Mouse (Mus musculus) C2C12 (cell line): ENCODE results near the gene Gm20388. TPM values are rescaled to one million over a fixed set of nuclear protein-coding genes. Genes with fewer than 3 reads are reported as not detected.

Experiments
- H3K27me3 ChIP-seq: one replicate; pipeline ENCODE4 v1.6.1; 2011; ENCODE audit not compliant: control insufficient read depth, insufficient read depth, insufficient read length
- H3K36me3 ChIP-seq: one replicate; pipeline ENCODE4 v1.6.1; 2011; ENCODE audit not compliant: control insufficient read depth, insufficient read depth
- H3K4me3 ChIP-seq: one replicate; pipeline ENCODE4 v1.5.1; 2011; ENCODE audit warnings: mild to moderate bottlenecking, control low read depth; ENCODE audit not compliant: poor library complexity, insufficient read depth, severe bottlenecking
- H3K79me2 ChIP-seq: one replicate; pipeline ENCODE4 v1.6.1; 2011; ENCODE audit not compliant: control insufficient read depth, insufficient read depth
- H3K79me3 ChIP-seq: one replicate; pipeline ENCODE4 v1.6.1; 2011; ENCODE audit warnings: low read depth, control low read depth
- H3ac ChIP-seq: one replicate; pipeline ENCODE3; 2011; ENCODE audit warnings: low read depth; ENCODE audit not compliant: control insufficient read depth, insufficient read length
- CEBPB ChIP-seq: IDR thresholded peaks from one replicate; pipeline ENCODE4 v1.6.1; 2011; ENCODE audit warnings: low read depth, mild to moderate bottlenecking, control low read depth, moderate library complexity
- CTCF ChIP-seq: IDR thresholded peaks from one replicate; pipeline ENCODE4 v1.5.1; 2011; ENCODE audit not compliant: control insufficient read depth, insufficient read depth, insufficient read length
- FOSL1 ChIP-seq: IDR thresholded peaks from one replicate; pipeline ENCODE4 v1.8.0; 2011; ENCODE audit warnings: mild to moderate bottlenecking, low read length; ENCODE audit not compliant: poor library complexity, insufficient read depth, severe bottlenecking
- MAX ChIP-seq: IDR thresholded peaks from one replicate; pipeline ENCODE4 v1.6.1; 2011; ENCODE audit warnings: mild to moderate bottlenecking, control low read depth
- MYOD1 ChIP-seq: IDR thresholded peaks from one replicate; pipeline ENCODE4 v1.6.1; 2011; ENCODE audit warnings: low read depth; ENCODE audit not compliant: control insufficient read depth, insufficient read length
- MYOG ChIP-seq: IDR thresholded peaks from one replicate; pipeline ENCODE4 v1.6.1; 2011; ENCODE audit not compliant: control insufficient read depth, insufficient read length; ENCODE audit errors: extremely low read depth
- USF1 ChIP-seq: IDR thresholded peaks from one replicate; pipeline ENCODE4 v1.6.1; 2011; ENCODE audit warnings: low read depth, mild to moderate bottlenecking, control low read depth, moderate library complexity
- polyA plus RNA-seq: library from polyadenylated mRNA; unstranded; fragments of >200 nt; fragmentation: generic; extraction: Trizol; gene quantifications from one replicate; pipeline ENCODE4 v1.2.1, GENCODE M21; 2012; ENCODE audit warnings: missing spikeins

Gene Gm20388
- polyA plus RNA-seq, 1 experiment, result 15.0 TPM

GRCm38 (mm10) chr8:124098953-124099622, 4188.4 kb downstream of the Gm20388 start:
- H3ac ChIP-seq, result no peak overlapping the region
- H3K79me3 ChIP-seq, result no peaks in the 10 kb centered on the region
- TF ChIP-seq CTCF (no peak), MYOD1 (no peak), FOSL1 (no peak)
- H3K27me3 ChIP-seq, result peaks cover 8% of the 10 kb centered on the region
- no peak overlapping the region for H3K4me3 ChIP-seq
- no peaks in the 10 kb centered on the region for H3K79me2 ChIP-seq
- no peaks in the 10 kb centered on the region for H3K36me3 ChIP-seq

GRCm38 (mm10) chr8:124099623-124099965, 4189.0 kb downstream of the Gm20388 start:
- Histone ChIP-seq H3K36me3 (no peaks in the 10 kb centered on the region), H3K79me3 (no peaks in the 10 kb centered on the region), H3K27me3 (peaks cover 8% of the 10 kb centered on the region), H3ac (no peak overlapping the region), H3K79me2 (no peaks in the 10 kb centered on the region), H3K4me3 (no peak overlapping the region)
- TF ChIP-seq CTCF (no peak), USF1 (no peak), MAX (no peak), MYOG (no peak), FOSL1 (no peak), MYOD1 (no peak), CEBPB (no peak)

GRCm38 (mm10) chr8:124105869-124106268, 4195.2 kb downstream of the Gm20388 start:
- no peaks in the 10 kb centered on the region for H3K36me3 ChIP-seq
- TF ChIP-seq MAX, result no peak
- no peak for TF ChIP-seq CTCF
- no peak for TF ChIP-seq CEBPB
- TF ChIP-seq FOSL1, result no peak
- no peak for TF ChIP-seq MYOG
- TF ChIP-seq MYOD1, result no peak
- TF ChIP-seq USF1, result no peak

GRCm38 (mm10) chr8:124106328-124107195, 4195.9 kb downstream of the Gm20388 start:
- Histone ChIP-seq H3K36me3 (no peaks in the 10 kb centered on the region), H3K27me3 (peaks cover 11% of the 10 kb centered on the region), H3K79me3 (no peaks in the 10 kb centered on the region), H3K4me3 (no peak overlapping the region), H3K79me2 (no peaks in the 10 kb centered on the region), H3ac (no peak overlapping the region)
- no peak for TF ChIP-seq MYOG
- no peak for TF ChIP-seq CTCF
- no peak for TF ChIP-seq FOSL1
- no peak for TF ChIP-seq MYOD1
- no peak for TF ChIP-seq USF1
- TF ChIP-seq CEBPB, result no peak
- no peak for TF ChIP-seq MAX

More at GRCm38 (mm10) chr8:124105869-124106268, 4195.2 kb downstream of the Gm20388 start:
- Histone ChIP-seq H3K4me3 (no peak overlapping the region), H3ac (no peak overlapping the region), H3K27me3 (peaks cover 11% of the 10 kb centered on the region), H3K79me3 (no peaks in the 10 kb centered on the region), H3K79me2 (no peaks in the 10 kb centered on the region)

GRCm38 (mm10) chr8:124113108-124113507, 4202.5 kb downstream of the Gm20388 start:
- no peak overlapping the region for H3ac ChIP-seq
- H3K79me2 ChIP-seq, result no peaks in the 10 kb centered on the region
- H3K79me3 ChIP-seq, result no peaks in the 10 kb centered on the region
- H3K36me3 ChIP-seq, result no peaks in the 10 kb centered on the region
- no peaks in the 10 kb centered on the region for H3K27me3 ChIP-seq
- H3K4me3 ChIP-seq, result no peak overlapping the region
- TF ChIP-seq CEBPB (no peak), USF1 (no peak), CTCF (no peak), FOSL1 (no peak), MYOD1 (no peak), MAX (no peak), MYOG (no peak)

GRCm38 (mm10) chr8:124125241-124125640, 4214.6 kb downstream of the Gm20388 start:
- H3K79me3 ChIP-seq, result no peaks in the 10 kb centered on the region
- peaks cover 10% of the 10 kb centered on the region for H3K27me3 ChIP-seq
- H3K36me3 ChIP-seq, result no peaks in the 10 kb centered on the region
- no peak overlapping the region for H3ac ChIP-seq
- H3K79me2 ChIP-seq, result no peaks in the 10 kb centered on the region
- TF ChIP-seq MYOD1, result no peak
- no peak for TF ChIP-seq MAX
- no peak overlapping the region for H3K4me3 ChIP-seq
